Mouse (Mus musculus): ENCODE data around the gene Nptn.

DNA sequence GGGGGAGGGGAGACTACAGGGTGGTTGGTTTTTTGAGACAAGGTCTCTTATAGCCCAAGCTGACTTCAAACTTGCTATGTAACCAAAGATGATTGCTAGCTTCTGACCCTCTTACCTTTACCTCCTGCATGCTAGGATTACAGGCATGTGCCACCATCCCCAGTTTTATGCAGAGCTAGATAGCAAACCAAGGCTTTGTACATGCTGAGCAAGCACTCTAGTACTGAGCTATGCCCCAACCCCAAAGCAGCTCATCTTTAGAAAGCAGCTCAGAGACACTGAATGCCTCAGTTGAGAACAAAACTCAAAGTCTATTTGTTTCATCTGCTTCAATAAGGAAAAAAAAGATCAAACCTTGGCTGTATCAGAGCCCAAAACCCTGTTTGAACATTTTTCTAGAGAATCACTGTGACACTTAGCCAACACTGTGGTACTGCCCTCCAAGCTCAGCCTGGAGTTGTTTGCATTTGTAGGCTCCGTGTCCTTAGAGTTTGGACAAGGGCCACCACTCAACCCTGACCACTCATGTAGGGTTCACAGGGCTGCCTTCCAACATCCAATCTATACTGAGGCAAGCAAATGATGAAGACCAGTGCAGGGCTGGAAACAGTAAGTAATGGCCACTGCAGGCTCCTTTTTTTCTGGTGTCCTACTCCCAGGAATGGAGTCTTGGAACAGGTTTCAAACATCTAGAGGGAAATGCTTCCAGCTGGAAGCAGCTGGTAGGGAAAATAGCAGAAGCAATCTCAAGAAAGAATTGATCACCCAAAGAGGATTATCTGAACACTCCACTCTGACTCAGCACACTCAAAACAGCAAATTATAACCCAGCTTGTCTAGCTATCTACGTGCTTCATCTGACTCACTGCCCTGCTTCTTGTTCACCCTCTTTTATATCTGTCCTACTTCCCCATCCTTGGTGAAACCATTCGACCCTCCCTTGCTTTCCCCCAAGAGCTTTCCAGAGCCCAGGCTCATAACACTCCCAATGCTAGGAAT, 24.3 kb upstream of the Nptn start:
- TF ChIP-seq CTCF (IDR thresholded peaks at IDR 0.05; ENCODE audit: control insufficient read depth, insufficient read depth, insufficient read length): no peak
- TF ChIP-seq USF1 (IDR thresholded peaks at IDR 0.05; ENCODE audit: low read depth): no peak
- no peak for TF ChIP-seq MYOG (IDR thresholded peaks at IDR 0.05; ENCODE audit: control insufficient read depth, extremely low read depth, insufficient read length)
- TF ChIP-seq CEBPB (IDR thresholded peaks at IDR 0.05; ENCODE audit: low read depth): no peak
